Mouse (Mus musculus): ENCODE measurements at regions not wholly inside any gene's neighbourhood (a gene's known extent, or its start where the extent isn't known, plus 50 kb on each side); places are given as distances from the start of the nearest gene placed in this dataset.

DNA sequence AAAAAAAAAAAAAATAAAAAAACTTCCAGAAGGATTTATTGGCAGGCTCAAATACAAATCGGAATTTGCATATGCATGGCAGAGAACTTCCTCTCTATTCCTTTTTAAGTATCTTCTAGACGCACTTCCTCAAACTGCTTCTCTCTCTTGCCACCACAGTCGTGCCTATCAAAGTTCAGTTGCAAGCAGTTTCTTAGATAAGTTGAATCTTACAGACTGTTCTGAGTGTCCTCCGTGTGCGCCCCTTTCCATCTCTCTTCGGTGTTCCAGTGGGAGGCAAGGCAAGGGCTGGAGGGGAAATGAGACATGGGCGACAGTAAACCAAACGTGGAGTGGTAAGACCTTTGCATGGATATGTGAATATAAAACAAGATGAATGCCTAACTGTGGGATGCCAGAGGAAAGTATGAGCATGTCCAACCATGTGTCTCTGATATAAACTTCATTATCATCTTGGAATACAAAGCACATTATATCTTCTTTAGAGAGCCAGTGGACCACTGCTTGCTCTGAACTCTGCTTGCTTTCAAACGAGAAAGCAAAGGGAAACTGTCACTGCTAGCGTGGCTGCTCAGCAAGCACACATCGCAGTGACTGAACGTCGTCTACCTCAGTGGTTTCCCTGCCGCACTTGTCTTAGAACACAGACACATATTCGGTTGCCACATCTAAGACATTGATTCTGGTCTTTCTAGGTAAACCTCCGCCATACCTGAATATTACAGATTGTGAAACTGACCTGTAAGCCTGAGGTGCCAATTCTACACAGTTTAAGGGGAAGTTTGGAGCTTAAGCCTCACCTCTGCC, 81.5 kb upstream of the Hmcn1 start:
- no peak for ATAC-seq (ENCODE audit: low read depth)
- Histone ChIP-seq H3K4me1 (ENCODE audit: control insufficient read depth, insufficient read depth, low read length) (no peaks in the 10 kb centered on the region), H3K4me2 (ENCODE audit: low read depth, low read length) (no peak overlapping the region), H3K4me3 (ENCODE audit: low read depth, low read length) (no peak overlapping the region), H3K27me3 (ENCODE audit: control insufficient read depth, insufficient read depth, low read length) (no peaks in the 10 kb centered on the region), H3K9me3 (ENCODE audit: control insufficient read depth, low read length) (no peaks in the 10 kb centered on the region), H3K36me3 (ENCODE audit: control insufficient read depth, insufficient read depth, low read length) (no peaks in the 10 kb centered on the region), H3K27ac (ENCODE audit: low read depth, low read length) (no peak overlapping the region), H3K9ac (replicated peaks; ENCODE audit: low read depth, low read length) (no peak overlapping the region)
- 92% methylated on average over 16 of the region's 16 CpGs for WGBS

GRCm38 (mm10) chr1:151075541-151075940, 82.3 kb upstream of the Hmcn1 start:
- Histone ChIP-seq H3K36me3 (ENCODE audit: control insufficient read depth, insufficient read depth, low read length) (no peaks in the 10 kb centered on the region), H3K9me3 (ENCODE audit: control insufficient read depth, low read length) (no peaks in the 10 kb centered on the region), H3K4me2 (ENCODE audit: low read depth, low read length) (no peak overlapping the region), H3K9ac (replicated peaks; ENCODE audit: low read depth, low read length) (no peak overlapping the region), H3K27me3 (ENCODE audit: control insufficient read depth, insufficient read depth, low read length) (no peaks in the 10 kb centered on the region), H3K4me1 (ENCODE audit: control insufficient read depth, insufficient read depth, low read length) (no peaks in the 10 kb centered on the region), H3K27ac (ENCODE audit: low read depth, low read length) (no peak overlapping the region), H3K4me3 (ENCODE audit: low read depth, low read length) (no peak overlapping the region)
- 92% methylated on average over 6 of the region's 6 CpGs for WGBS
- ATAC-seq (ENCODE audit: low read depth), result no peak

DNA sequence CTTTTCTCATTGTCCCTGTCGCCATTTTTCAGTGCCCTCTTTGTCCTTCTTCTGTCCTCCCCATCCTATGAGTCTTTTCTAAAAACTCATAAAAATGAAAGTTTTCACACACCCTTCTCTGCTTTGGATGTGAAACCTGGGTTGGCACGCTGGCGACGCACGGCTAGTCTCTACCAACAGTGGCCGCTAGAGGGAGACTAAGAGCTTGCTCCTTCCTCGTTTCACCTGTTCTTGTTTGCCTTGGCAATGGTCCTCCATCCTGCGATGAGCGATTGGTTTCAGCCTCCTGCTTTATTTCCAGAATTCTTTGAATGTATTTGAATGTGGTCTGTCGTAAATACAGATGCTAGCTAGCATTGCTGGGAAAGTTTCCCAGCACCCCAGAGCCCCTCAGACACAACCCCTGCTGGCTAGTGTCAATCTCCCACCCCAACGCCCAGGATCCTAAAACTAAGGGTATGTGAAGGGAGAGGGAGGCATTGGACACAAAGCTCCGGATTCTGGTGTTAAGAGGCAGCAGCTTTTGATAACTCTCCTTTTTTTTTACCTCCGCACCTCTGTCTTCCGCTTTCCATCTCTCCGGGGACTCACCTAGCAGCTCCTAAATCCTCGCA, 85.8 kb upstream of the Hmcn1 start:
- ATAC-seq (ENCODE audit: low read depth), result peak; percentile 88
- H3K9me3 ChIP-seq (ENCODE audit: control insufficient read depth, low read length), result no peaks in the 10 kb centered on the region
- H3K9ac ChIP-seq (replicated peaks; ENCODE audit: low read depth, low read length), result no peak overlapping the region
- 31% methylated on average over 16 of the region's 16 CpGs for WGBS
- no peaks in the 10 kb centered on the region for H3K36me3 ChIP-seq (ENCODE audit: control insufficient read depth, insufficient read depth, low read length)
- H3K27me3 ChIP-seq (ENCODE audit: control insufficient read depth, insufficient read depth, low read length), result no peaks in the 10 kb centered on the region
- H3K4me3 ChIP-seq (ENCODE audit: low read depth, low read length), result no peak overlapping the region
- no peaks in the 10 kb centered on the region for H3K4me1 ChIP-seq (ENCODE audit: control insufficient read depth, insufficient read depth, low read length)
- H3K27ac ChIP-seq (ENCODE audit: low read depth, low read length), result no peak overlapping the region
- no peak overlapping the region for H3K4me2 ChIP-seq (ENCODE audit: low read depth, low read length)

DNA sequence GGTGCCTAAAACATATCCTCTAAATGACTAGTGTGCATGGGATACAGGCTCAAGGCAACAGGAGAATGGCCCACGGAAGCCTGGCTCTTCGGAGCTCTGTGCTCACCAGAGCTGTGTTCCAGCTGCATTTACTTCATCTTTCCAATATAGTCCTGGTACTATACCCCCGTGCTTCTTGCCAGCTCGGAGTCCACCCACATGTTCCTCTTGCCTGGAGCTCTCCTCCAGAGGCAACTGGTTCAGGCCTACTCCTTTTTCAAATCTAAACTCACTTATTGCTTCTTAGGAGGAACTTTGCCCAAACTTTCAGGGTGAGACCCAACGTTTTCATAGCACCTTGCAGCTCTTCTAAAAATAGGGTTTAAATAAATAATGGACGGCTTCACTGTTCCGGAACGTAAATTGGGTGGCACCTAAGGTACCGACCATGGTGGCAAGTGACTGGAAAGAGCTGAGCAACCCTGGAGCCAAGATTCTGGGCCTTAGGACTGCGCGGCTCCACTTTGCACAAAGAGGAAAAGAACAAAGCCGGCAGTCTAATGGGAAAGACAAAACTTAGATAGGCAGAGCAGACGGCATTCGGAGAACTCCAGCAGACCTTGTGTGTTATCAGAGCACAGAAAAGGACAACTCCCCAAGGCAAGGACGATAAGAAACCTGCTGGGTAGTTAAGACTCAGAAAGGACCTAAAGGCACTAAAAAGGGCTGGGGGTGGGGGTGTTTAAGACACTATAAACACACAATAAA, 86.6 kb upstream of the Hmcn1 start:
- 76% methylated on average over 15 of the region's 15 CpGs for WGBS
- no peak overlapping the region for H3K27ac ChIP-seq (ENCODE audit: low read depth, low read length)
- H3K36me3 ChIP-seq (ENCODE audit: control insufficient read depth, insufficient read depth, low read length), result no peaks in the 10 kb centered on the region
- H3K4me3 ChIP-seq (ENCODE audit: low read depth, low read length), result no peak overlapping the region
- no peaks in the 10 kb centered on the region for H3K4me1 ChIP-seq (ENCODE audit: control insufficient read depth, insufficient read depth, low read length)
- no peaks in the 10 kb centered on the region for H3K27me3 ChIP-seq (ENCODE audit: control insufficient read depth, insufficient read depth, low read length)
- H3K9ac ChIP-seq (replicated peaks; ENCODE audit: low read depth, low read length), result no peak overlapping the region
- H3K9me3 ChIP-seq (ENCODE audit: control insufficient read depth, low read length), result no peaks in the 10 kb centered on the region
- peak; percentile 33; the same call in 1 of the 2 replicates for ATAC-seq (ENCODE audit: low read depth)
- H3K4me2 ChIP-seq (ENCODE audit: low read depth, low read length), result no peak overlapping the region

DNA sequence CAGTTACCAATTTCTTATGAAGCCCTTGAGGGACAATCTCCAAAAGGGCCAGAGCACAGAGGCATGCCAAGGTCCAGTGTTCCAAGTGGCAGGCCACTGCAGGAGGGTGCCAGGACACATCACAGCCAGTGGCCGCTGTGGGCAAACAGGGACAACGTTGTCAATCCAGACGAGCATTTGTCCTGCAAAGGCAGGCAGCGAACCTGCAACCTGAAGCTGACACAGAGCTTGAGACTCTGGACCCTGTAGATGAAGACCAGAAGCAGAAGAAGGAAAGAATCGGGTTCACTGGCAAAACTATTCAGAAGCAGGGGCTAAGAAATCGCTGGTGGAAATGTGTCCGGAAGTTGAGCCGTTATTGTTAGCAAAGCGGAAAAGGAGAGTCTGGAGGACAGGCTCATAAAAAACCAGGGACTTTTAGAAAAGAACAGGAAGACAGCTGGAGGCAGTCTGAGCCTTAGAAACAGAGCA, 87.3 kb upstream of the Hmcn1 start:
- no peak overlapping the region for H3K4me3 ChIP-seq (ENCODE audit: low read depth, low read length)
- no peak overlapping the region for H3K4me2 ChIP-seq (ENCODE audit: low read depth, low read length)
- H3K27ac ChIP-seq (ENCODE audit: low read depth, low read length), result no peak overlapping the region
- H3K27me3 ChIP-seq (ENCODE audit: control insufficient read depth, insufficient read depth, low read length), result no peaks in the 10 kb centered on the region
- H3K4me1 ChIP-seq (ENCODE audit: control insufficient read depth, insufficient read depth, low read length), result no peaks in the 10 kb centered on the region
- no peak for ATAC-seq (ENCODE audit: low read depth)
- H3K36me3 ChIP-seq (ENCODE audit: control insufficient read depth, insufficient read depth, low read length), result no peaks in the 10 kb centered on the region
- 38% methylated on average over 9 of the region's 9 CpGs for WGBS
- H3K9me3 ChIP-seq (ENCODE audit: control insufficient read depth, low read length), result no peaks in the 10 kb centered on the region
- no peak overlapping the region for H3K9ac ChIP-seq (replicated peaks; ENCODE audit: low read depth, low read length)

- H3K9ac ChIP-seq (replicated peaks; ENCODE audit: low read depth, low read length), result no peak overlapping the region
- H3K4me1 ChIP-seq (ENCODE audit: control insufficient read depth, insufficient read depth, low read length), result no peaks in the 10 kb centered on the region
- no peaks in the 10 kb centered on the region for H3K9me3 ChIP-seq (ENCODE audit: control insufficient read depth, low read length)
- no peaks in the 10 kb centered on the region for H3K27me3 ChIP-seq (ENCODE audit: control insufficient read depth, insufficient read depth, low read length)
- H3K4me2 ChIP-seq (ENCODE audit: low read depth, low read length), result no peak overlapping the region
- no peak for ATAC-seq (ENCODE audit: low read depth)
- H3K4me3 ChIP-seq (ENCODE audit: low read depth, low read length), result no peak overlapping the region
- H3K36me3 ChIP-seq (ENCODE audit: control insufficient read depth, insufficient read depth, low read length), result no peaks in the 10 kb centered on the region
- no peak overlapping the region for H3K27ac ChIP-seq (ENCODE audit: low read depth, low read length)
- WGBS, result 91% methylated on average over 5 of the region's 5 CpGs
Measured at GRCm38 (mm10) chr1:151082510-151083033, 89.3 kb upstream of the Hmcn1 start.

DNA sequence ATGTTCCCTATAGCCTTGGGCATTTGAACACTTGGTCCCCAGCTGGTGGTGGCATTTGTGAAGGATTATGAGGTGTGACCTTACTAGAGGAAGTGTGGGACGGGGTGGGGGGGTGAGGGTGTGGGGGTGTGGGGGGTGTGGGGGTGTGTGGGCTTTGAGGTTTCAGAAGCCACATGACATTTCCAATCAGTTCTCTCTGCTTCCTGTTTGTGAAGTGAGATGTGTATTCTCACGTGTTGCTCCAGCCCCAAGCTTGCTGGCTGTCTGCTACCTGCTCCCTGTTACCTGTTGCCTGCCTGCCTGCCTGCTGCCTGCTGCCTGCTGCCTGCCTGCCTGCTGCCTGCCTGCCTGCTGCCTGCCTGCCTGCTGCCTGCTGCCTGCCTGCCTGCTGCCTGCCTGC, 90.6 kb upstream of the Hmcn1 start:
- no peaks in the 10 kb centered on the region for H3K4me1 ChIP-seq (ENCODE audit: control insufficient read depth, insufficient read depth, low read length)
- H3K36me3 ChIP-seq (ENCODE audit: control insufficient read depth, insufficient read depth, low read length), result no peaks in the 10 kb centered on the region
- H3K9ac ChIP-seq (replicated peaks; ENCODE audit: low read depth, low read length), result no peak overlapping the region
- ATAC-seq (ENCODE audit: low read depth), result no peak
- WGBS, result 93% methylated on average over 2 of the region's 2 CpGs
- H3K4me2 ChIP-seq (ENCODE audit: low read depth, low read length), result no peak overlapping the region
- H3K27me3 ChIP-seq (ENCODE audit: control insufficient read depth, insufficient read depth, low read length), result no peaks in the 10 kb centered on the region
- no peak overlapping the region for H3K27ac ChIP-seq (ENCODE audit: low read depth, low read length)
- H3K9me3 ChIP-seq (ENCODE audit: control insufficient read depth, low read length), result no peaks in the 10 kb centered on the region
- no peak overlapping the region for H3K4me3 ChIP-seq (ENCODE audit: low read depth, low read length)

- Histone ChIP-seq H3K9me3 (ENCODE audit: control insufficient read depth, low read length) (no peaks in the 10 kb centered on the region), H3K9ac (replicated peaks; ENCODE audit: low read depth, low read length) (no peak overlapping the region), H3K4me2 (ENCODE audit: low read depth, low read length) (no peak overlapping the region), H3K4me1 (ENCODE audit: control insufficient read depth, insufficient read depth, low read length) (no peaks in the 10 kb centered on the region), H3K27ac (ENCODE audit: low read depth, low read length) (no peak overlapping the region), H3K27me3 (ENCODE audit: control insufficient read depth, insufficient read depth, low read length) (no peaks in the 10 kb centered on the region), H3K36me3 (ENCODE audit: control insufficient read depth, insufficient read depth, low read length) (no peaks in the 10 kb centered on the region), H3K4me3 (ENCODE audit: low read depth, low read length) (no peak overlapping the region)
- 39% methylated on average over 22 of the region's 22 CpGs for WGBS
- ATAC-seq (ENCODE audit: low read depth), result no peak
Measured at GRCm38 (mm10) chr1:151086111-151086859, 93.0 kb upstream of the Hmcn1 start.
